Mouse (Mus musculus) adrenal gland, postnatal 10 days (tissue): ENCODE data around the gene Ift22. TPM values are rescaled to one million over a fixed set of nuclear protein-coding genes. Genes with fewer than 3 reads are reported as not detected.
"Not testable (repeated sequence)": the region's sequence is repeated elsewhere in the genome, so short reads cannot be mapped to it uniquely, and the experiment has no call there.

Experiments used
- DNase-seq: peaks from one replicate; pipeline ENCODE4 v3.0.0; 2021; ENCODE audit warnings: mixed read lengths
- total RNA-seq, 2 experiments: library from RNA; stranded (reverse); gene quantifications; 2 replicates each; pipeline ENCODE4 v1.2.3; 2021

Ift22 gene
- total RNA-seq, 2 experiments from 2014 or later = 24.5 to 27.5 TPM

DNA sequence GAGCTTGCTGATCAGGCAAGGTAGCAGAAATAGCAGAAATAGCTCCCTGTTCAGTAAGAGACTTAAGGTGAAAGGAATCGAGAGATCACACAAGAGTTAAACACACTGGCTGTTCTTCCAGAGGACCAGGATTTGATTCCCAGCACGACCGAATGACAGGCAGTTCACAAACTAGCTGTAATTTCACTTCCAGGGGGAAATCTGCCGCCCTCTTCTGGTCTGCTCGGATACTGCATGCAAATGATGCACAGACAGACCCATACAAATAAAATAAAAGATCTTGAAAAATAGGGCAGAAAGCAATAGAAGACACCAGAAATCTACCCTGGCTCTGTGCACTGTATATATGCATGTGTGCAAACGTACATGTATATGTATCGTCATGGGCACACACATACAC lies 2.3 kb upstream of the Ift22 start:
- no peak for DNase-seq

DNA sequence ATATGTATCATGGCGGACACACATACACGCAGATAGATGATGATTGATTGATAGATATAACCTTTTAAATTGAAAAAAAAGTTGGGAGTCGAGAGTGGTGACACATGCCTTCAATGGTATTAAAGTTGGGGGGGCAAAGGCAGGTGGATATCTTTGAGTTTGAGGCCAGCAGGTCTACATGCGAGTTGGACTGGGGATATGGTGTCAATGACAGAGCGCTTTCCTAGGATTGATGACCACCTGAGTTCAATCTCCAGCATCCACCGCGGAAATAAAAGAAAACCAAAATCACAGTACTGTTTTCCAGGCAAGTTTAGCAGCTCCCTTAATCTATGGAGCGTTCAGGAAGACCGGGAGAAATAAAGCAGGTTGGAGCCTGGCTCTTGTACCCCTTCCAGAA lies 363 bp upstream of the Ift22 start:
- no peak for DNase-seq

DNA sequence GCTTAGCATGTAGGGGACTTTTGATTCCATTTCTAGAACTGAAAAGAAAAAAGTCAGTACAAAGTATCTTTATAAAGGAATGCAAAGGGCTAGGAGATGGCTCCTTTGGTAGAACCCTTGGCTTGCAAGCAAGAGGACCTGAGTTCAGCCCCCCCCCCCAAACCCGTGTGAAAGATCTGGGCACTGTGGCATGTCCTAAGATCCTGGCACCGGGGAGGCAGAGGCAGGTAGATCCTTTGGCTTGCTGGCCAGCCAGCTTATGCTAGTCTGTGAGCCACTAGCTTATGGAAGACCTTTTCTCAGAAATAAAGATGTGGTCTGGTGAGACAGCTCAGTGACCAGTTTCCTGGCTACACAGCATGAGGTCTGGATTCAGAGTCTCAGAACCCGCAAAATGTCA lies 6.2 kb downstream of the Ift22 start:
- DNase-seq = no peak

DNA sequence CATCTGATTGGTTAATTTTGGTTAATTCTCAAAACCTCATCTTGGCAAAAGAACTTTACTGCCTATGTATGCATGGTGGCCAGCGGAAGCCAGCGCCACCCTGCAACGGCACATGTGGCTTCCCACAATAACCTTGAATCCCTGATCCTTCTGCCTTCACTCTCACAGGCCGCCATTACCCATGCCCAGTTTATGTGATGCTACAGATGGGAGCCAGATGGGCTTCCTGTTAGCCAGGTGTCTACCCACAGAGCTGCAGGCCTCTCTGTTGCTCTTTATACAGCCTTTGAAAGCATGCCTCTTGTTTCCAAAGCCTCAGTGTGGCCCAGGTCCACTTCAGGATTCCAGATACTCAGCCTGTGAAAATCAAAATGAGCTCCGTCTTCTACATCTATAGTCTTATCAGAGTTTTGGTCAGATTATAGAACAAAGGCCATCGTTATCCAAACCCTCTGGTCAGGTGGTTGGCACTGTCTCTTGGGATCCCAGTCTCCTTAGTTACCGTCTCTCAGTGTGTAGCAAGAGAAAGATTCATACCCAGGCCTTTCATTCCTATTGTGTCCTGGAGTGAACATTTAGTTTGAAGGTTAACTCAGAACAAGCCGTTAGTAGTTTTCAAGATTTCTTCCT lies 9.8 kb downstream of the Ift22 start:
- no peak for DNase-seq

DNA sequence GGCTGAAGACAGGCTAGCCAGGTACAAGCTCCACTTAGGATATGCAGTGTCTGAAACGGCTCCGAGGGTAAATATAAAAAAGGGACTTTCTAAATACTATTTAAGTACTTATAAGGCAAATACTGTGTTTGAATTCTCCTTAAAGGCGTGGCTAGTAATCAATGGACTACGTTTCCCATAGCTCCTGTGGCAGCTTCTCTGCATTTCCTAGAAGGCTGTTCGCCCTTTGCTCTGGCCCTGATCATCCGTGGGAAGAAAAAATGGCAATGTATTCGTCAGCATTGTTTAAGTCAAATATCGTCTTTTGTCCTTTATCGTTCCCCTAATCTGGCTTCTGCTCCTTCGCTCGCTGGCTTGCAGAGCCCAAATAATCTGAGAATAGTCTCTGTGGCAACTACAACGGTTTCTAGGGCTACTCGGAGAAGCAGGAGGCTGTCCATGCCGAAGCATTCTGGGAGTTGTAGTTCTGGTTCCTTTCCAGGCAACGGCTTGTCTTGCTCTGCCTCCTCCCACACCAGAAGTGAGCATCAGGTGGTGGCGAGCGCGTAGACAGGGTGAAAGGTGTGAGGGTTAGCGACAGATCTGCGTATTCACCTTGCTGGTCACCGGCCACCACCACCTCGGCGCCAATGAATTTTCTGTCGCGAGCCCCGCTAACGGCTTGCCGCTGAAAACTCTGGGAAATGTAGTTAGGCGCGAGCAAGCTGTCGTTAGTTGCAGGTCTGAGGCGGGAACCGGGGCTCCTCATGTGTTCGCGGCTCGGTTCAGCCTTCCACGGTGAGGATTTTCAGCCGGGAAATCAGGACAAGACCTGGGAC lies 10.9 kb downstream of the Ift22 start:
- DNase-seq = peak; percentile 73

DNA sequence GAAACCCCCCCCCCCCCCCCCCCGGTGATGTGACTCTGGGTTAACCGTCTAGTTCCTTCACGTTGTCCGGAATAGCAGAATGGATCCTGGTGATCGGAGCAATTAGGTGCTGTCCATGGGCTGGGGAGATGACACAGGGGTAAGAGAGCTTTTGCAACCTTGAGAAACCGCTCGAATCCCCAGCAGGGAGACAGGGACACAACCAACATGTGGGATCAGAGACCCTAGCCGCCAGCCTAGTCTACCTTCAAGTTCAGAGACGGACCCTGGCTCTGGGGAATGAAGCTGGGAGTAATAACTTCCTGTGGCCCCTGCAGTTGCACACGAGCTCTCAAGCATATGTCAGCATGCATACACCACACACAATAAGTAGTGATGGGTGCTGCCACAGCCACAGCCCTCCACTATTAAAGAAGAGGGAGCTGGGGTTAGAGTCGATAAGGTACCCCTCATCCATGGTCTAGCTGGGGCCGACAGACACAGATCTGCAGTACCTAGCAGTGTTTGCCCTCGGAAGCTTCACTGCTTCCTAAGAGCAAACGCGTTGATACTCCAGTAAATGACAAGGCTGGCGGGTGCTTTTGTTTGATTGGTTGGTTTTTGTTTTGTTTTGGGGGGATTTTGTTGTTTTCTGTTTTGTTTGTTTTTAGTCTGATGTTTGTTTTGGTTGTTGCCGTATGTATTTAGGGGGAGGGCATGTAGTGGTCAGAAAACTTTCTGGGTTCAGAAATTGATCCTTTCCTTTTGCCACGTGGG lies 11.8 kb downstream of the Ift22 start:
- no peak for DNase-seq

DNA sequence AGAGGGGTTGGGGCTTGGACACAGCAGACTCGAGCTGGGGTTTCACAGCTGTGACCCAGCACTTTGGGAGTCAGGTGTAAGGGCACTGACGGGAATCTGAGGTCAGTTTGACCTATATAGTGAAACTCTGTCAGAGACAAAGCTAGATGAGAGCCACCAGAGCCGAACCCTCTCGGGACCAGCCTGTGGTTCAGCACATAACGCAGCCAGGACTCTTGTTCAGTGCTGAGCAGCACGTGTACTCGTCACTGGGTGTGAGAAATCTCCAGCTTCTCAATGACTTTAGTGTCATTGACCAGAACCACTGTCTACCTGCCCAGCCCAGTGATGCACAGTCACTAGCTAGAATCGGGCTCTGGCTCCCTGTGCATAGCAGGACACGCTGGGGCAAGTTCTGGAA lies 14.9 kb downstream of the Ift22 start:
- no peak for DNase-seq

DNA sequence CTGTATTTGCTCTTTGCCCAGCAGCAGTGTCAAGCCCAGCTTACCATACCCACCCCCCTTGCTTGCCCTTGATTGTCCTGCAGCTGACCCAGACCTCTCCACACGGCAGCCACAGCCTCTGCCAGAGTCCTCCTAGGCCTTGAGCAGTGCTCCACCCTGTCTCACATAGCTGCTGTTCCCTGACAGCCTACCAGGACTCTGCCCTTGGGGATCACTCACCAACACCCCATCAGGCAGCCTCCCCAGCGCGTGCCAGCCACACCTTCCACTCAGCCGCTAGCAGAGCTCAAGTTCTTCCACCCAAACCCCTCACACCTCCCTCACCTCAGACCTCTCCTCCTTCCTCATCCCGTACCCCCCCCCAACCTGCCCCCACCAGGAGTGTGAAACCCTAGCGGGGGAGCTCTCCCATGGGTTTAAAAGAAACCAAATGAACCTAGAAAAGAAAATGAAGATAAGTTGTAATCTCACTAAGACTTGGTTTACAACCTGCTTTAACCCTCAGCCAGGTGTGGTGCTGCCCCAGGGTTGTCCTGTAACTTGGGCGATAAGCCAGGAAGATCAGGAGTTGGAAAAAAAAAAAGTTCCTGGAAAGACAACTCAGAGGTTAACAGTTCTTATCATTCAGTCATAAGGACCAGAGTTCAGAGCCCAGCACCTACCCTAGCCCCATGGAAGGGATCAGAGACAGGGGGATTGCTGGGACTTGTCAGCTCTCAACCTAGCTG lies 16.0 kb downstream of the Ift22 start:
- no peak for DNase-seq

DNA sequence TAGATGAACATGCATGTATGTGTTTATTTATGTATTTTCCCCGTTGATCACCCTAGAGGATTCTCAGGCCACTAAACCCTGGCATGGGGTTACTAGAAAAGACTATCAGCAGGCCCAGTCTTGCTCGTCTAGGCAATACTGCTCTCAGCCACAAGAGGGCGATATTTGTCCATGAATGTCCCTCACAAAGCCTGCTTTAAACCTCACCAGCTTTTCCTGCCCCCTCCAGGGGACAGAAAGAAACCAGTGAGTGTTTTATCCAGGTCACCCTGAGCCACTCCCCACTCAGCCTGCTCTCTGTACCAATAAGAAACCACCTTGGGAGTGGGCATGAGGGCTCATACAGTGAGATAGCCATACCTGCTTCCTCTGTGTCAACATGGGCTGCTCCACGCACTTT lies 21.1 kb downstream of the Ift22 start:
- peak; percentile 91 for DNase-seq

DNA sequence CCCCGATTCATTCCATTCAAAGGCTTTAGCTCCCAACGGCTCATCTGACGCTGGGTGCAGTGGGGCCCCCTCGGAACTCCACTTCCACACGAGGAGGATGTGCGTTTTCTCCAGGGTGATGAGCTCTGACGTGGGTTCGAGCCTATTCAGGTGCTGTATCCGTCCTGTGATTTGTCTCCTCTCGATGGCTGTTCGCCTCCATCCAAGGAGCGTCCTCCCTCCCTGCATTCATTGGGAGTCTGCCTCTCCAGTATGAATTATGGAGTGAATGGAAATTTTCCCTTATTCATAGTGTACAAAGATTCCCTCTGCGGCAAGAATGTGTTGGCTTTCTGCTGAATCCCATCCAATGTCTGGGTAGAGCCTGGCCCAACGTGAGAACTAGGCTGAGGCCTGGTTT lies 23.9 kb downstream of the Ift22 start:
- DNase-seq = no peak

DNA sequence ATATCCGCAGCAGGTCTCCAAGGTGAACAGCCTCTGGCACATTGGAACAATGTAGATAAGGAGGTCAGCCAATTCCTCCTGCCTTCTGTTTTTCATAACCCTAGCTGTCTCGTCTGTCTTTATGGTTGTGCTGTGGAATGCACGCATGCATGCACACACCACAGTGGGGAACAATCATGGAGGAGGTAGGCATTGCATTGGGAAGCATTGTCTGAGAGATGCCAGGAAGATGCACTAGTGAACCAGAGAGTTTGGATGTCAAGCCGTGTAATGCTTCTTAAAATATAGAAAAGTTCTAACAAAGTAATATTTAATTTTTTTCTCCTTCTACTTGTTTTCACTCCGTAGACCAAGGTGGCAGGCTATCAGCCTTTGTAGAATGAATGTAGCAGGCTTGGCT lies 25.0 kb downstream of the Ift22 start:
- no peak for DNase-seq

DNA sequence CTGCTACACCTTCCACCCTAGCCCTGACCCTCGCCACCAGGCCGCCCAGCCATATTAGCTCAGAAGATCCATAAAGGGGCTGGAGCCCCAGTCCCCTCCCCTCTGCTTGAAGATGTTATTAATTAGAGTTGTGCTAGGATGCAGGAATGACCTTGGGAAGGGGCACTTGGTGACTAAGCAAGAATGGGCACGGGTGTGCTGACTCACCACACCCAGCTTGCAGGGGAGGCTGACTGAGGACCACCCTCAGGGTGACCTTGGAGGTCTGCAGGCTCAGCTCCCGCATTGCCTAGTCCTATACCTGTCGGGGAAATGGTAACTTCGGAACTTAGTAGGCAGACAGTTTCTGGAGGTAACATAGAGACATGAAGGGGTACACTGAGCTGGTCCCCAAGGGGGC lies 26.0 kb downstream of the Ift22 start:
- DNase-seq = no peak

DNA sequence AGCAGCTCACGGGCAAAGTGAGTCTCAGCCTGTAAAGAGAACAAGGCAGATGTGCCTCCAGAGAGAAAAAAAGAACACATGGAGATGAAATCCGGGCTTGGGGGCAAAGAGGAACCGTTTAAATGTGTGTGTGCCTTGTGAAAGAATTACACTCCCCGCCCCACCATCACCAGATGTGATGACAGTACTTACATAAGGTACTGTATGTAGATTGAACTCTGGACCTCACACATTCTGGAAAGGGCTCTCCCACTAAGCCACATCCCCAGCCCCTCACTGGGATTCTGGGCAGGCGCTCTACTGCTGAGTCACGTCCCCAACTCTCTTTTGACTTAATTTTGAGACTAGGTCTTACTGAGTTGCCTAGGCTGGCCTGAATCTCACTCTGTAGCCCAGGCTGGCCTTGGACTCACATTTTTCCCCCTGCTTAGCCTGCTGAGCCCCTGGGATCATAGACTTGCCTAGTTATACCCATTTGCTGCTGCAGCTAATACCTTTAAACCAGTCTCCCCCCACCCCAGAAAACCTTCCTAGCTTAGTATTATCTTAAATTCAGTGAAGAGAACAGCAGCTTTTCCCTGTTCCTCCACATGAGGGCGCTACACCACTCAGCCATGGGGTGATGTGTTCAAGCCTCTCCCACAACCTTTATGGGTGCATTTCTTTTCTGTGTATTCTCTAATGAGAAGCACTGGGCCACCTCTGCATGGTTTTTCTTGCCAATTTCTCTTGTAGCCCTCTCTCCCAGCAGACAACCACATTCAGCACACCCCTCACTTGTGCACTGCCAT lies 28.1 kb downstream of the Ift22 start:
- no peak for DNase-seq

DNA sequence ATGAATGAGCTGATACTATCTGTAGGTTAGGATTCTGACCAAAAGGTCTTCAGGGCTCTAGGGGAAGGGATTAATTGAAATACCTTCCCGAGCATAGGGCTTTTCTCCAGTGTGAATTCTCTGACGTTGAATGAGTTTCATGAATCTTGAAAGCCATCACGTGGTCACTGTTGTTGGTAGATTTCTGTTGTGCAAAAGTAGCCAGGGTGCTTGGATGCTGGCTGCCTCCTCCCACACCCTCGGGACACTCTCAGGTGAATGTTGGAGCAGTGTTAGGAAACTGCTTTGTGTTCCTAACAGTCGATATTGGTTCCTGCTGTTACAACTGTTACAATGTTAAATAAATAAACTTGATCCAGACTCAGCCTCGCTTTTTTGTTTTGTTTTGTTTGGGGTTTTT lies 28.8 kb downstream of the Ift22 start:
- no peak for DNase-seq

DNA sequence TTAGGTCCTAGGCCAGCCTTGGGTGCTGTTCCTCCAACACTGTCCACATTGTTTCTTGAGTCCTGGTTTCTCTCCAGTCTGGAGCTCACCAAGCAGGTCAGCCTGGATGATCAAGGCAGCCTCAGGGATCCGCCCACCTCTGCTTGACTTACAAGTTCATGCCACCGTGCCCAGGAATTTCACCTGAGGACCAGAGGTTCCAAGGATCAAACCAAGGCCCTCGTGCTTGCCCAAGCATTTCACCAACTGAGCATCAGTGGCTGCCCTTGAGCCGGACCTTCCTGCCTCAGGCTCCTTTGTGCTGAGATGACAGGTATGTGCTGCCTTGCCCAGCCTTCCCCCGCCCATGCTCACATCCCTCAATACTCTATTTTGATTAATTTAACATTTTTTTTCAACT lies 29.7 kb downstream of the Ift22 start:
- DNase-seq = no peak

DNA sequence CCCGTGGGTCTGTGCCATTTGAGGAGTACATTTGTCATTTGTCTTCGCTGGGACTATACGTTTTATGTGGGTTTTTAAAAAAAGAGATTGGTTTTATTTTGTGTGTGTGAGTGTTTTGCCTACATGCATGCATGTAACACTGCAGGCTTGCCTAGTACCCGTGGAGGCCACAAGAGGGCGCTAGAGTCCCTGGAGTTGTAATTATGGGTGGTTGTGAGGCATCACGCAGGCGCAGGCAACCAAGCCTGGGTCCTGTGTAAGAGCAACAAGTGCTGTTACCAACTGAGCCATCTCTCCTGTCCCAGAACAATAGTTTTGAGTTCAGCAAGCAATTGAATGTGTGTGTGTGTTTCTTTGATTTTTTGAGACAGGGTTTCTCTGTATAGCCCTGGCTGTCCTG lies 31.3 kb downstream of the Ift22 start:
- no peak for DNase-seq

DNA sequence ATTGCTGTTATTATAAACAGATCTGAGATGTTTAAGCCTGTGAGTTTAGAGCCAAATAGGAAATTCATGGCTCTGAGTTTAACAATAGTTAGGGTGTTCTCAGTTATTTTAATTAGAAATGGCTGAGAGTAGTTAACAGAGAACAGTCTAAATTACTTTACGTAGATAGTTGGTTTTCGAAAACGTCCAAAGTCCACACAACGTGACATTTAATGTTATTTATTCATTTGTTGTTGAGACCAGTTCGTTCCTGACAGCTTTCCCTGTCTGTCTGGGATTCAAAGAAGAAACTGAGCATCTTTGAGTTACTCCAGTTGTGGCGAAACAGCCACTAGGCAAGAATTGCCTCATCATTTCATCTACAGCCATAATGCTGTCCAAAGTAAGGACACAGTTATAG lies 32.1 kb downstream of the Ift22 start:
- not testable (repeated sequence) for DNase-seq

DNA sequence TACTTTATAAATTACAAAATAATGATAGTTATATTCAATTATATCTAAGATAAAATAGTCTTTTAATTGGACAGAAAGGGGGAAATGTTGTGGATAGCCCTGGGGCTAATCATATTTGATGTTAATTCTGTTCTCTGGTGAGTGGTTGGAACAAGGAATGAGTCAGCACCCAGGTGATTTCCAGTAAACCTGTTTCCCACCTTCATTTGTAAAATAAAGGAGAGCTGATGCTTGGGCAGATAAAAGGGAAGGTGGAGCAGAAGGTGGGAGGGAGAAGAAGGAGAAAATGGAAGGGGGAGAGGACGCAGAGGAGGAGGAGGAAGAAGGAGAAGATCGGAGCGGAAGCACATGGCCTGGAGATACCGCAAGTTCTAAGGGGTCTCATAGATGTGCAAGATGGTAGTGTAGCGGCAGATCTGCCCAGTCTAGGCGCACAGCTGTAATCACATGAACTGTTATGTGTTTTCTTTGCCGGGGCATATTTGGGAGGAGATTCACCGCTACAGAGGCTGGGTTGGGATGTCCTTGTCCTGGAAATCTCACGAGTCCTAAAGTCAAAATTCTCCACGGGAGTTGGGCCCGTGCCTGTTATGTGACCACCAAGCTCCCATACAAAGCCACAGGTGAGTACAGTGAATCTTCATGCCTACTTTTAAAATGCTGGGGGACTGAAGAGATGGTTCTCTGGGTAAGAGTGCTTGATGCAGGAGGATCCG lies 33.1 kb downstream of the Ift22 start:
- DNase-seq = no peak

DNA sequence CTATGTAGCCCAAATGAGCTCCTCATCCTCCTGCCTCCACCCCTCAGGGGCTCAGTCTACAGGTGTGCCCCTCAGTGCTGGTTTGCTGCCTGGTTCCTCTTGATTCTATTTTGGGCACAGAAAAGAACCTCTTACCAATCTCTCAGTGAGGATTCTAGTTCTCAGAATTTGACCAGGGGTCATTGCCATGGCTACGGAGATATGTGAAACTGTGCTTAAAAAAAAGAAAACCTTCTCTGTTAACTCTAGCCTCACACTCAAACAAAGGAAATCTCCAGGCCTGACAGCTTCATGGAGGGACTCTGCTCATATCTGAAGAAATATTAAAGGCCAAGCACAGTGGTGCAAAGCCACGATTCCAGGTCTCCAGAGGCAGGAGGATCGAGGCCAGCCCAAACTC lies 34.8 kb downstream of the Ift22 start:
- no peak for DNase-seq

DNA sequence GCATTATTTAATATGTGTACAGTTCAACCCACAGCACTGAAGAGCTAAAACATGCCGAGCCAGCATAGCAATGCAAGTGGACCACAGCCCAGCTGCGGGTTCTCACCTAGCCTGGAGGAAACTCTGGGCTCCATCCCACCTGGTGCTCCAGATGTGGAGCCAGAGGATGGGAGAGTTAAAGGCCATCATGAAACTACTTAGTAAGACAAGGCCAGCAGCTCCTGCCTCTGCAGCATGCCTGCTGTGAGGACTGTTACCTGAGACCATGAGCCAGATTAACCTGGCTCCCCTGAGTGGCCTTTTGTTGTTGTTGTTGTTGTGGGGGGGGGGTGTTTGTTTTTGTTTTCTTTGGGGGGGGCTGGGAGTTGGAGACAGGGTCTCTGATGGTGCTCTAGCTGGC lies 35.4 kb downstream of the Ift22 start:
- no peak for DNase-seq

DNA sequence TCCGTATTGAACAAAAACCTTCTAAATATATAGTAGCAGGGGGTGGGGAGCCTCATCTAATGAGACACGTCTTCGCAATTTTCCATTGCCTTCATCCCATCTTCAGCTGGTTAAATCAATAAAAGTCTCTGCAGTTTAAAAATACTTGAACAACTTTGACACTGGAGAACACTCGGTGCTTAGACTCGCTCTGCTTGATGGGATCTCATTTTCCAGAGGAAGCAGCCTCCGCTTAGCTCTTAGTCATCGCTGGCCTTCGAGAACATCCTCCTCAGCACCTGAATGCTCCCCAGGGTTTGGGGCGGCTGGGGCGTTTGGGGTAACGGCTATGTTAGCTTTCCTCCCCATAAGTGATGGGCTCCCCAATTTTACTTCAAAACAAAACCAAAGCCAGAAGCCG lies 37.1 kb downstream of the Ift22 start:
- no peak for DNase-seq
